Mouse (Mus musculus) CH12.LX (cell line): ENCODE results near the gene Tcl1b2. TPM values are rescaled to one million over a fixed set of nuclear protein-coding genes. Genes with fewer than 3 reads are reported as not detected.
"Not testable (repeated sequence)": the region's sequence is repeated elsewhere in the genome, so short reads cannot be mapped to it uniquely, and the experiment has no call there.

Source experiments
- DNase-seq: peaks from one replicate; pipeline ENCODE4 v3.0.0-alpha.2; 2013; ENCODE audit errors: extremely low read depth
- H3K27ac ChIP-seq: 2 replicates; pipeline ENCODE4 v1.5.1; 2012; ENCODE audit warnings: low read depth, mild to moderate bottlenecking, control low read depth, moderate library complexity; ENCODE audit not compliant: insufficient read depth
- H3K27me3 ChIP-seq: replicated peaks from 2 replicates; pipeline ENCODE3; 2012; ENCODE audit warnings: inconsistent platforms
- H3K36me3 ChIP-seq, 2 experiments: replicated peaks in 1 of 2; 2 replicates each; pipeline versions ENCODE3 to v1.6.1; 2012; ENCODE audit warnings: inconsistent platforms in 1 of 2, low read length in 1 of 2, mild to moderate bottlenecking in 1 of 2, mixed read lengths in 1 of 2, moderate library complexity in 1 of 2; ENCODE audit not compliant: control insufficient read depth in 1 of 2, insufficient read depth in 1 of 2
- H3K4me1 ChIP-seq, 2 experiments: 2 replicates each; pipeline ENCODE4 v1.6.1; 2012; ENCODE audit warnings: inconsistent platforms in 1 of 2, moderate library complexity in 1 of 2; ENCODE audit not compliant: insufficient read depth in 2 of 2, control insufficient read depth in 1 of 2
- H3K4me2 ChIP-seq: 2 replicates; pipeline ENCODE4 v1.6.1; 2012; ENCODE audit warnings: low read depth, mild to moderate bottlenecking, control low read depth; ENCODE audit not compliant: poor library complexity, insufficient read depth, severe bottlenecking
- H3K4me3 ChIP-seq, 3 experiments: fragments of 150-350 bp in 1 of 3; sonication (generic) in 1 of 3; replicated peaks in 1 of 3; 2 replicates each; pipeline versions ENCODE3 to v1.5.1; 2011 to 2012; ENCODE audit warnings: low read depth in 2 of 3, low read length in 2 of 3, mild to moderate bottlenecking in 2 of 3, moderate library complexity in 2 of 3, control low read depth in 1 of 3, improper control_type of control experiment in 1 of 3, inconsistent platforms in 1 of 3, mixed read lengths in 1 of 3; ENCODE audit not compliant: poor library complexity in 1 of 3
- H3K79me2 ChIP-seq: replicated peaks from 2 replicates; pipeline ENCODE4 v1.6.1; 2012; ENCODE audit warnings: mild to moderate bottlenecking, moderate library complexity; ENCODE audit not compliant: control insufficient read depth, poor library complexity, insufficient read depth, severe bottlenecking; ENCODE audit errors: extremely low read depth
- H3K9ac ChIP-seq: 2 replicates; pipeline ENCODE4 v1.6.1; 2012; ENCODE audit warnings: low read depth, mild to moderate bottlenecking, control low read depth, moderate library complexity; ENCODE audit not compliant: insufficient read depth
- H3K9me3 ChIP-seq: replicated peaks from 2 replicates; pipeline ENCODE3; 2012; ENCODE audit warnings: low read length, inconsistent platforms, mixed read lengths
- CHD1 ChIP-seq: IDR thresholded peaks from 2 replicates; pipeline ENCODE4 v1.6.1; 2012; ENCODE audit warnings: low read depth, low read length, improper control_type of control experiment, inconsistent platforms
- CTCF ChIP-seq, 2 experiments: IDR thresholded peaks in 1 of 2; conservative IDR thresholded peaks in 1 of 2; 2 replicates each; pipeline ENCODE4 v1.5.1; 2011 to 2012; ENCODE audit warnings: low read depth in 2 of 2, low read length in 2 of 2, improper control_type of control experiment in 1 of 2, inconsistent platforms in 1 of 2, mild to moderate bottlenecking in 1 of 2, moderate library complexity in 1 of 2
- ELF1 ChIP-seq: IDR thresholded peaks from 2 replicates; pipeline ENCODE4 v1.6.1; 2014; ENCODE audit warnings: low read depth, mild to moderate bottlenecking, inconsistent platforms, low read length, improper control_type of control experiment
- IRF4 ChIP-seq: IDR thresholded peaks from 2 replicates; pipeline ENCODE4 v1.6.1; 2014; ENCODE audit warnings: low read depth, mild to moderate bottlenecking, inconsistent platforms, low read length, improper control_type of control experiment
- NELFE ChIP-seq: IDR thresholded peaks from 2 replicates; pipeline ENCODE4 v1.6.1; 2011; ENCODE audit warnings: low read depth, low read length, improper control_type of control experiment
- NRF1 ChIP-seq: IDR thresholded peaks from 2 replicates; pipeline ENCODE4 v1.6.1; 2014; ENCODE audit warnings: low read depth, mild to moderate bottlenecking, inconsistent platforms, low read length, improper control_type of control experiment, moderate library complexity
- ZKSCAN1 ChIP-seq: IDR thresholded peaks from 2 replicates; pipeline ENCODE4 v1.6.1; 2012; ENCODE audit warnings: low read depth, inconsistent platforms, low read length, improper control_type of control experiment, borderline replicate concordance
- dilution Hi-C: fragments of 300-500 bp; cut with MboI; formaldehyde crosslinking; loops from 2 replicates; pipeline ENCODE4 v1.14.3; 2020; ENCODE audit warnings: low sequenced_read_pairs; ENCODE audit not compliant: extremely low pct_unique_long_range_greater_than_20kb, extremely low pct_ligation_motif_present
- in situ Hi-C: fragments of 300-500 bp; cut with MboI; formaldehyde crosslinking; loops from 3 replicates; pipeline ENCODE4 v1.14.3; 2019; ENCODE audit warnings: low sequenced_read_pairs, low pct_ligation_motif_present, low pct_unique_long_range_greater_than_20kb, mixed read lengths
- polyA plus RNA-seq: library from polyadenylated mRNA; unstranded; fragments of >175 nt; gene quantifications from 2 replicates; pipeline ENCODE4 v1.2.1, GENCODE M21; 2012; ENCODE audit warnings: low read depth; ENCODE audit not compliant: insufficient read length
- total RNA-seq, 2 experiments: library from RNA; depleted of rRNA; stranded (reverse); fragments of 300-350 nt in 1 of 2; fragments of >200 nt in 1 of 2; gene quantifications; 2 replicates each; pipeline ENCODE4 v1.2.3; 2012 to 2014

Gene Tcl1b2
- total and polyA plus RNA-seq, 3 experiments = not detected

DNA sequence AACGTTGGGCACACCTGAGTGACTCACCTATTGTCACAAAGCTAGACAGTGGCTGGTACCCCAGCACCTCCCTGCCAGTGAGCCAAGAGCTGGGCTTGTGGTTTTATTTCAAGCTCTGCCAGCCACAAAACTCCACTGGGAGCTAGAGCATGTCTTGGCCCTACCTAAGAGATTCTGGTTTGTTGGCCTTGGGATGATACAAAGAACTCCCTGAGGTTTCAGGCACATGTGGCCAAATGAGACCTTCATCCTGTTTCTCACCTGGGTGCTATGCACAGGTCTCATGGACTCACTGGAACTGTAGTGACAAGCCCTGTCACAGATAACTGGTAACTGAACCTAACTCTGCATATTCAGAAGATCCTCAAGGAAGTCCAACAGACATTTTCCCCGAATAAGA, 18.2 kb upstream of the Tcl1b2 start:
- no peak for TF ChIP-seq IRF4
- no peak for TF ChIP-seq CHD1
- no peak for TF ChIP-seq CTCF (conservative IDR thresholded peaks at IDR 0.05 in 1 of 2, IDR thresholded peaks at IDR 0.05 in 1 of 2; ENCODE audit: low read depth in 2 of 2, low read length in 2 of 2)
- no peak for TF ChIP-seq NRF1
- TF ChIP-seq ELF1 = no peak
- TF ChIP-seq ZKSCAN1 = no peak
- no peak for TF ChIP-seq NELFE
- TF ChIP-seq, all 38 proteins: peak for 0
- no peaks in the 10 kb centered on the region for H3K36me3 ChIP-seq
- no peak overlapping the region for H3K4me3 ChIP-seq
- no peaks in the 10 kb centered on the region for H3K4me1 ChIP-seq
- DNase-seq = no peak
- peaks cover 36% of the 10 kb centered on the region for H3K27me3 ChIP-seq
- in situ Hi-C loops = no loop called here
- peaks cover 5% of the 10 kb centered on the region for H3K9me3 ChIP-seq
- dilution Hi-C loops = no loop called here
- H3K4me2 ChIP-seq = no peak overlapping the region
- no peak overlapping the region for H3K9ac ChIP-seq
- H3K79me2 ChIP-seq = no peaks in the 10 kb centered on the region
- H3K27ac ChIP-seq = no peak overlapping the region

DNA sequence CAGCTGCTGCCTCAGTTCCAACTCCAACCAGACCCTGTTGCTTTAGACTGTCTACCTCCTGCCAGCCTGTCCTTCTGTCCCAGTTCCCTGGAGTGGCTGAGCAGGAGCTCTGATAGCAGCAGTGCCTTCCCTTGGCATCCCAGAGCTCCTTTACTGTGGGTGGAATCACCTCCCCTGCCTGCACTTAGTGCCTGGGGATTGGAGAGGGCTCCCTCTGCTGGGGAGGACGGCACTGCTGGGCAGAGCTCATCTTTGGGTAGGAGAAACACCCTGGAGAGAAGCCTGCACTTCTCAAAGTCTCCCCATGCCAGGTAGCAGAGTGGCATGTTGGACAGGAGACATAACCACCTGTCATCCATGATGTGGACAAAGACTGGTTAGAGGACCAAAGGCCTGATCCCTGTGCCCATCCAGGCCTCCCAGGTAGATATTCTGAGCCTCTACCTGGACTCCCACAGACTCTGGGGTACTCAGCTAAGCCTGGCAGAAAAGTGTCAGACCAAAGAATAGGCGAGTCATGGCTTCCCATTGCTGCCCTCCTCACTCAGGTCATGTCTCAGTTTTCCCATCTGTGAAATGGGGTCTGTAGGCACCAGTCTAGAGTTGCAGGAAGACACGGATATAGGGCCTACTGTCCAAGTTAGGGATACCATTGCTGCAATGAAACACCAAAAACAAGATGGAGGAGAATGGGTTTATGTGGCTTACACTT, 16.2 kb upstream of the Tcl1b2 start:
- H3K27ac ChIP-seq, in situ Hi-C loops, H3K4me1 ChIP-seq, H3K79me2 ChIP-seq, dilution Hi-C loops, H3K9me3 ChIP-seq, H3K9ac ChIP-seq, H3K36me3 ChIP-seq, H3K4me2 ChIP-seq, DNase-seq, H3K4me3 ChIP-seq: not testable (repeated sequence)
- H3K27me3 ChIP-seq = peaks cover 42% of the 10 kb centered on the region

DNA sequence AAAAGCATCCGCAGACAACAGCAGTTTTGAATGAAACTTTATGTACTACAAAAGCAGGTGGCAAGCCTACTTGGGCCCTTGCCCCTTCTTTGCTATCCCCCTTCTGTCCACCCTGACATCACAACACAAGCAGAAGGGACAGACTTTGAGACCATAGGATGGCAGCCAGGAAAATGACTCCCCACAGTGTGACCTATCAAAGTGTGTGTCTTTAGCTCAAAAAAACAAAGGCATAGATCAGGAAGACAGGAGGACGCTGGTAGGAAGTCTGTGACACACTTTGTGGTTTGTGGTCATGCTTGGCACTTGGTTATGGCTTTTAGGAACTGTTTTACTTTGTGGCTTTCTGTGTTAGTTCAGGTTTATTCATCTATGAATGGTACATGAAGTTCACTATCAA, 11.6 kb upstream of the Tcl1b2 start:
- dilution Hi-C loops, H3K4me1 ChIP-seq, H3K4me2 ChIP-seq, H3K4me3 ChIP-seq, H3K79me2 ChIP-seq, H3K9me3 ChIP-seq, in situ Hi-C loops, H3K27ac ChIP-seq, DNase-seq, H3K36me3 ChIP-seq, H3K9ac ChIP-seq: not testable (repeated sequence)
- peaks cover 41% of the 10 kb centered on the region for H3K27me3 ChIP-seq

- in situ Hi-C loops, DNase-seq, H3K9ac ChIP-seq, H3K27ac ChIP-seq, H3K4me1 ChIP-seq, H3K9me3 ChIP-seq, H3K79me2 ChIP-seq, H3K4me2 ChIP-seq, H3K4me3 ChIP-seq, H3K36me3 ChIP-seq, dilution Hi-C loops: not testable (repeated sequence)
- peaks cover 39% of the 10 kb centered on the region for H3K27me3 ChIP-seq
These were observed 11.0 kb upstream of the Tcl1b2 start for GRCm38 (mm10) chr12:105134826-105135225.

- H3K4me3 ChIP-seq, in situ Hi-C loops, H3K4me2 ChIP-seq, H3K4me1 ChIP-seq, H3K9me3 ChIP-seq, H3K27ac ChIP-seq, H3K9ac ChIP-seq, H3K79me2 ChIP-seq, H3K36me3 ChIP-seq, dilution Hi-C loops, DNase-seq: not testable (repeated sequence)
- H3K27me3 ChIP-seq = peaks cover 43% of the 10 kb centered on the region
These were observed 8.1 kb upstream of the Tcl1b2 start for GRCm38 (mm10) chr12:105137729-105138128.
